Comparison of ENCODE assay signal across 8 mouse cellular contexts in the genomic region with DNA sequence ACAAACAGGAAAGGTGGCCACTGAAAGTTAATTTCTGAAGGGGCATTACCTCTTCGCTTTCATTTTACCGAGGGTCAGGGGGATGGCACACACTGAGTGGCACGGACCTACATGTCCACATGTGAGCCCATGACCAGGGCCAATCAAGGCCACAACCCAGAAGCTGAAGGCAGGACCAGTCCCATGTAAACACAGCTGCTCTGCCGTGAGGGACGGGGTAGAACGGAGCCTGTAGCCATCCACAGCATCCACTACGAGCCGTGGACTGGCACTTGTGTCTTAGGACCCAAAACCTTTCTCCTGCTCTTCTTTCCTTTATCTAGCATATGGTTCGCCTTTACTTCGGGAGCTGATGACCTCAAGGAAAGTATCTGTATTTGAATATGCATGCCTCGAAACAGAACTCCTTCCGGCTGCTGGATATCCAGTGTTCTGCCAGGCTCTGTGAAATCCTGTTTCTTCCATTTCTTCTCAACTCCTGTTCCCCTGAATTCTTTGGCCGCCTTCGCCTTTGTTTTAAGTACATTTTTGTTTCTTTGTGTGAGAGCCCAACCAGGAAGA.
DNase-seq lines count a peak whose midpoint lies in the region; ATAC-seq and TF ChIP-seq lines count a peak whose summit lies in the region.

No protein-coding gene starts in this region.

- no peaks in the 10 kb centered on the region for H3K36me3 ChIP-seq in forebrain, embryonic 12.5 days (replicated peaks)
- H3K36me3 ChIP-seq in limb, embryonic 15.5 days = no peaks in the 10 kb centered on the region

- peak; percentile 22 to 39 for DNase-seq in layer of hippocampus, postnatal 10 days (ENCODE audit: low spot score in 2 of 2)
- no peak for DNase-seq in layer of hippocampus, adult 11-12 months (ENCODE audit: low spot score)
- no peak for DNase-seq in thymus, postnatal 25 days
- DNase-seq in natural killer cell, adult 2 months (ENCODE audit: low spot score in 2 of 2) = no peak
- no peak for DNase-seq in cerebellum, postnatal 36 days

- H3K4me3 ChIP-seq in forebrain, embryonic 12.5 days (replicated peaks) = no peak overlapping the region
- no peak overlapping the region for H3K4me3 ChIP-seq in limb, embryonic 15.5 days
- no peak overlapping the region for H3K4me3 ChIP-seq in olfactory bulb, adult 2 months (ENCODE audit: insufficient read depth, low read depth, low read length)

- no peak for TF ChIP-seq POLR2A in olfactory bulb, adult 2 months (IDR thresholded peaks at IDR 0.05; ENCODE audit: insufficient read depth, low read depth, low read length)

- WGBS in forebrain, embryonic 12.5 days = 67% methylated on average over 14 of the region's 14 CpGs
- 66% methylated on average over 14 of the region's 14 CpGs for WGBS in limb, embryonic 15.5 days
- 52% methylated on average over 14 of the region's 14 CpGs for WGBS in olfactory bulb, adult 2 months

- no peaks in the 10 kb centered on the region for H3K9me3 ChIP-seq in forebrain, embryonic 12.5 days
- no peaks in the 10 kb centered on the region for H3K9me3 ChIP-seq in limb, embryonic 15.5 days

- 0 out of 2 replicates have a peak overlapping the region, but pooled peaks have one; percentile 31 for H3K4me2 ChIP-seq in forebrain, embryonic 12.5 days
- H3K4me2 ChIP-seq in limb, embryonic 15.5 days = no peak overlapping the region

- no peaks in the 10 kb centered on the region for H3K27me3 ChIP-seq in forebrain, embryonic 12.5 days
- no peaks in the 10 kb centered on the region for H3K27me3 ChIP-seq in limb, embryonic 15.5 days

- no peak for TF ChIP-seq CTCF in olfactory bulb, adult 2 months (IDR thresholded peaks at IDR 0.05; ENCODE audit: insufficient read depth, low read depth, low read length)

- peaks cover 15% of the 10 kb centered on the region for H3K4me1 ChIP-seq in forebrain, embryonic 12.5 days
- H3K4me1 ChIP-seq in limb, embryonic 15.5 days = peaks cover 34% of the 10 kb centered on the region
- H3K4me1 ChIP-seq in olfactory bulb, adult 2 months (ENCODE audit: control insufficient read depth, insufficient read depth, low read length) = peaks cover 13% of the 10 kb centered on the region

- peak overlapping the region; percentile 78 for H3K27ac ChIP-seq in forebrain, embryonic 12.5 days
- H3K27ac ChIP-seq in limb, embryonic 15.5 days = peak overlapping the region; percentile 86
- peak overlapping the region; percentile 11; the same call in 1 of the 2 replicates for H3K27ac ChIP-seq in olfactory bulb, adult 2 months (ENCODE audit: insufficient read depth, low read depth, low read length)

- H3K9ac ChIP-seq in forebrain, embryonic 12.5 days = no peak overlapping the region
- no peak overlapping the region for H3K9ac ChIP-seq in limb, embryonic 15.5 days

- ATAC-seq in forebrain, embryonic 12.5 days (ENCODE audit: low FRiP score) = no peak
- 0 out of 2 replicates have a peak, but pooled peaks have one; percentile 16 for ATAC-seq in limb, embryonic 15.5 days (ENCODE audit: insufficient number of reproducible peaks, low FRiP score, low TSS enrichment, low read depth)

Comparison
In these comparisons a context has a peak if more than half of its experiments do, and no peak if none do; other contexts are left out.
1. DNase-seq: peak in layer of hippocampus, postnatal 10 days (2 of 2); none in layer of hippocampus, adult 11-12 months (single experiment), thymus, postnatal 25 days (single experiment), natural killer cell, adult 2 months (0 of 2) and cerebellum, postnatal 36 days (0 of 2).
2. H3K27ac ChIP-seq: peak in every context shown above with its lines; median percentile 86 in limb, embryonic 15.5 days; 78 in forebrain, embryonic 12.5 days; 11 in olfactory bulb, adult 2 months.